Mouse (Mus musculus) small intestine, adult 2 months (tissue): ENCODE measurements around the gene Ecd.

Experiments
- CTCF ChIP-seq: fragments of 200-500 bp; IDR thresholded peaks from 2 replicates; pipeline ENCODE4 v1.5.1; 2012; ENCODE audit warnings: low read depth, mild to moderate bottlenecking, control low read depth, inconsistent platforms, low read length, moderate library complexity, mixed read lengths; ENCODE audit not compliant: insufficient replicate concordance, insufficient read length; ENCODE audit errors: extremely low read depth
- POLR2A ChIP-seq: fragments of 200-500 bp; IDR thresholded peaks from 2 replicates; pipeline ENCODE4 v1.6.1; 2012; ENCODE audit warnings: low read depth, mild to moderate bottlenecking, control low read depth, inconsistent platforms, low read length, moderate library complexity

GRCm38 (mm10) chr14:20389446-20390079, 41.6 kb upstream of the Ecd start:
- TF ChIP-seq POLR2A, result no peak
- no peak for TF ChIP-seq CTCF
